Mouse (Mus musculus) NIH3T3 (cell line): ENCODE results near the gene Gpx2.
"Not testable (repeated sequence)": the region's sequence is repeated elsewhere in the genome, so short reads cannot be mapped to it uniquely, and the experiment has no call there.

Source experiments
- DNase-seq: peaks from one replicate; pipeline ENCODE4 v3.0.0-alpha.2; 2012; ENCODE audit warnings: low read depth

Gene Gpx2

GRCm38 (mm10) chr12:76805056-76805811 lies 9.9 kb upstream of the Gpx2 start:
- peak; percentile 22 for DNase-seq

DNA sequence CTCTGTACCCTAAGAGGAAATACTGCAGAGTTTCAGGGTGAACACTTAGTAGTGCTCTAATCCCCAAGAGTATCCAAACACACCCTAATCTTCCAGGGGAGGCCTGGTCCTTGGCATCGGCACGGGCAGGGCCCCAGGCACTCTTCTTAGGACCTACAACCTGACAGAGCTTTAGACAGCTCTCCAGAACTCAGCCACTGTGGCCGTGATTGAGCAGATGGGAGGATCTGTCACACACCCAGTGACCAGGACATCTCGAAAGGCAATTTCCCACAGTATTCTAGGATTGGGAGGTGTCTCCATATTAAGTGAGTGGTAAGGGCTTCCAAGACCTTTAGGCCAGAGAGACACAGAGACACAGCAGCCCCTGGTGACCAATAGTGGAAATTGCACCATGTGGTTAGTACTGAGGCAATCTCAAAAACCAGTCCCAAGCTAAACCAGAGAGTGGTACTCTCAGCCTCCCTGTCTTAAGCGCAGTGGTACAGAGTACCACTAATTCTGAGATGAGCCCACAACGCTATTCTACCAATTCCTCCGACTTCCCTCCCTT lies 8.4 kb upstream of the Gpx2 start:
- peak; percentile 75 for DNase-seq

DNA sequence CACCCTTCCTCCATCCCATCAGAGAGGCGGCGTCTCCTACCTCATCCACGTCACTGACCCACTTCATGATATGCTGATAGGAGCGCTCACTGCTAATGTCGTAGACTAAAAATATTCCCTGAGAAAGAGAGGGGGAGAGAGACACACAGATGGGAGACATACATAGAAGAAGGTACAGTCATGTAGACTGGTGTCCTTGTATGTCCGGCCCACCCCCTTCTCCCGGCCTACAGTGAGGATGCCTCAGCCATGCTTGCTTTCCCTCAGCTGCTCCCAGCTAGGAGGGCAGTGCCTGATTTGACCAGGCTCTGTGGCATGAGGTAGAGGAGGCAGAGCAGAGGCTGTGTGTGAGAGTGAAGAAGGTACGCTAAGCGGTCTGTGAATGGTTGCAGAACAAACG lies 7.7 kb upstream of the Gpx2 start:
- DNase-seq = no peak

GRCm38 (mm10) chr12:76798008-76798720 lies 2.8 kb upstream of the Gpx2 start:
- no peak for DNase-seq

DNA sequence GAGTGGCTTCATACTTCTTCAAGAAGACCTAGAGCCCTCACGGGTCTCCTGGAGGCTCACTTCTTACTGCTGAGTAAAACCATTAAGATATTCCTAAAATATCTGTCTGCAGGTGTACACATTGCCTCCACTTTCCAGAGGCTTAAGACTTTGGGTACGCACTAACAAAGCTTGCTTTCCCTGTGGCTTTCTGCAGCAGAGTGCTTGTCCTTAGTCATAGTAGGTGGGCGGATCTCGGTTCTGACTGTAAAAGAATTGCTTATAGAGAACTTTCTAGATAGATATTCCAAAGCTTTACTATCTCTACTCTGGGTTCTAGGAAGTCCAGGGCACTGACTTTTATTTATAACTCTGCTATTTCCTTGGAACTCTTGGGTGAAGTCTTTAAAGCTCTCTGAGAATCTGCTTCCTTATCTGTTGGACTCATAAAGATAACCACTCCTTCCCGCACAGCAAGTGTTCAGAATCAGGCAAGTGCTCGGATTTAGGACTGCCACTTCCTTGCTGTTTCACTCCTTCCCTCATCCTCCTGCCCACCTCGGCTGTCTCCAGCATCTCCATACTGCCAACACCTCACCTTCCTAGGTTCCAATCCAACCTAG lies 1.7 kb upstream of the Gpx2 start:
- DNase-seq = no peak

GRCm38 (mm10) chr12:76792540-76792939 lies 2.8 kb downstream of the Gpx2 start:
- DNase-seq = not testable (repeated sequence)

- no peak for DNase-seq
These were observed 4.8 kb downstream of the Gpx2 start for GRCm38 (mm10) chr12:76790446-76791084.

DNA sequence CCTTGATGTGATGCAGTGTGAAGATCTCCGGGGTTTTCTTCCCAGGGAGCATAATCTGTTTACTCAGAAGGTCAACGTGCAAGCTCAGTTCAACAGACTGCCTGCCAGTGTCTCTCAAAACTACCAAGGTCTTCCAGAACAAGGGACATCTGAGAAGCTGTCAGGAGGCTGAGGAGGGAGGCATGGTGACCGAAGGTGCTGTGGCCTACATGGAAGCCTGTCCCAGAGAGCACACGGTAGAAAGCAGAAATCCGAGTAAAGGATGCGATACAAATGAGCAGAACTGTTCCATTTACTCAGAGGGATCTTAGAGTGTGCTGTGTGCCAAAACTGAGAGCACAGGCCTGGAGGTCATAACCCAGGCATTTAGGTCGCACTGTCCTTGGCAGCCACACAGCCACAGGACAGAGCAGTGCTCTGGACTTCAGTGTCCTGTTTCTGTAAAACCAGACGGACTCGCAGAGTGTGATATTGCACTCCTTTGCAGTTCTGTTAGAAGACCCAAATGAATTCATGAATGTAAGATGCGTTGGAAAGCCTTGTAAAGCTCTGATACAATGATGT lies 11.2 kb downstream of the Gpx2 start:
- DNase-seq = no peak

DNA sequence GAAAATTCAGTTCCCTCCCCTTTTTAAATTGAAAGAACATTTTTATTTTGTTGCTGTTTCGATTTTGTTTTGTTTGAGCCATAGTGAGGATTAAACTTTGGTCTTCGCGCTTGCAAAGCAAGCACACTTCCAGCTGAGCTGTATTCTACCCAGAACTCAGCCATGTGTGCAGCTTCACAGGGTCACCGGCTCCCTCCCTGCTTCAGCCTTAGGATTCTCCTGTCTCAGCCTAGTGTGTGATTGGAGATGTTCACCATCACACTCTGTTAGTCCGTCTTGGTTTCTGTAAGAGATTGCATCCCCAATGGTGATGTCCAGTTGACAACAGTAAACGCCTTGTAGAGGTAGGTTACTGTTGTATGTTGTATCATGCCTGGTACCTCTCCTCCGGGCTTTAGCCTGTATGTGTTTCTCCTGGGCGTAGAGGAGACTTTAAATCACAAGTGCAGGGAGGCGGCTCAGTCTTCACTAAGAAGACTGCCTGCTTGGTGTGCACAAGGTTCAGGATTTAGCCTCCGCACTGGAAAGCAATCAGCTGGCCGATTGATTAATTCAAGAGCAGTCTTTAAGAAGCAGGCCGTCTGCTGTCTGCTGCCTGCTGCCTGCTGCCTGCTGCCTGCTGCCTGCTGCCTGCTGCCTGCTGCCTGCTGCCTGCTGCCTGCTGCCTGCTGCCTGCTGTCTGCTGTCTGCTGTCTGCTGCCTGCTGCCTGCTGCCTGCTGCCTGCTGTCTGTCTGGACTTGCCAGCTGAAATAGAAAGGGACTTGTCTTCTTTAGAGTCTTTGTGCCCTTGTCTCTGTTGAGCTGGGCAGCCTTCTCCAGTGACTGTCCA lies 14.5 kb downstream of the Gpx2 start:
- DNase-seq = no peak

DNA sequence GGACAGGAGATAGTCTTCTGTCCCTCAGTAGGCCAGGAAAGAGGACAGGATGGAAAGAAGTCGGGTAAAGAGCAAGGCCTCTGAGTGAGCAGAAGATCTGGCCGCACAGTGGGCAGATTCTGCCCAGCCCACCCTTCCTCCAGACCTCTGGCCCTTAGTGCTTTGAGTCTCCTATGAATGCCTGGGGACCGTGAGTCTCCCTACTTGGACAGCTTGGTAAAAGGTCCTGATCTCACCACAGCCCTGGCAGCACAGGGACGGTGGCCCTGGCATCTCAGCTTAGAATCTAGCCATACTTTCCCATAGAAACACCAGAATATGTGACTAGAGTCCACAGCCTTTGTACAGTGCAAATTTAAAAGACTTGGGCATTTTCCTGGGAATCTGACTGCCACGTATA lies 15.4 kb downstream of the Gpx2 start:
- DNase-seq = no peak

DNA sequence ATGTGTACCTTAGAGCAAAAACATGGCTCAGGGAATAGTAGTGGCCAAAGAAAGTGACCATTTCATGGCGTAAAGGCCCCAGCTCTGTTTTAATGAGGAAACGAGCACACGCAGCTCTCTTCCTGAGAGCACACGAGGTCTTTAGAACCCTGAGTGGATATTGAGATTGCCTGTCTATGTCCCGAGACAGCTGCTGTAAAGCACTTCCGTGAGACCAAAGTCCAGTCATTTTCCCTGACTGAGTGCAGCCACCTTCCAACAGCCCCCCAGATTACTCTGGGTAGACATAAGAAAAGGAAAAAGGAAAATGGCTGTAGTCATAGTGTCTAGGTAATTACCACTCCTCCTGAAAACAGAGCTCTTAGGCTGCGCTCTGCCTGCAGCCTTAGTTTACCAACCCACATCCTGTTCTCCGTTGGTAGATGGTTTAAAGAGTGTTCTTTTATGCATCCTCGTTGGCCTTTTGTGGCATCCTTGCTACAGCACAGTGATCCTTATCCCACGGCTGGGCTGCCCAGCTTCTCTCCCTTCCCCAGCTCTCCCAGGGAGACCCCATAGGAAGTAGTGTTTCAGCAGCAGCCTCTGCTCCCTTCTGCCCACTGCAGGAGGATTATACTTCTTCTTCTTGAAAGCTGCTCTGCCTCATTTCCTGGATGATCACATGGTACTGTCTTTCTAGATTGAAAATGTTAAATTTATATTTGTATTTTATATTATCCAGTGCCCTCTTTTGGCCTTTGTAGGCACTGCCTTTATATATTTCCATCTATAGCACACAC lies 16.9 kb downstream of the Gpx2 start:
- DNase-seq = no peak

- no peak for DNase-seq
These were observed 17.5 kb downstream of the Gpx2 start for GRCm38 (mm10) chr12:76777845-76778244.

- DNase-seq = no peak
These were observed 18.5 kb downstream of the Gpx2 start for GRCm38 (mm10) chr12:76776898-76777297.

DNA sequence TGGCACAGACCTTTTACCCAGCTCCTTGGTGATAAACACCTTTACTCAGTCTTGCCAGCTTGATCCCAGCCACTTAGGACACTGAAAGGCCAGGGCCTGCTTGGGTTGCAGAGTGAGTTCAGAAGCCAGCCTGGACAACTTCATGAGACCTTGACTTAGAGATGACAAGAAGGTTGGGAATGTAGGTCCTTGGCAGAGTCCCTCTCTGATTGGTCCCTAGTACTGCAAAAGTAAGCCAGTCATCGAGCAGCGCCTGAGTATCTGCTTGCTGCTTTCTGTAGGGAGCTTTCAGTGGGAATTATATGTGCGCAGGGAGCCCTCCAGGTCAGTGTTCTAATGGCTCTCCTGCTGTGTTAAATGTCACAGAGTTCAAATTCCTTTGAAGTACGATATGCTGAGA lies 20.2 kb downstream of the Gpx2 start:
- no peak for DNase-seq

GRCm38 (mm10) chr12:76774652-76775051 lies 20.7 kb downstream of the Gpx2 start:
- DNase-seq = no peak

GRCm38 (mm10) chr12:76771540-76771939 lies 23.8 kb downstream of the Gpx2 start:
- no peak for DNase-seq

- DNase-seq = no peak
These were observed 24.4 kb downstream of the Gpx2 start for GRCm38 (mm10) chr12:76770841-76771500.

- DNase-seq = peak; percentile 24
These were observed 29.3 kb downstream of the Gpx2 start for GRCm38 (mm10) chr12:76765901-76766630.

GRCm38 (mm10) chr12:76765354-76765851 lies 30.0 kb downstream of the Gpx2 start, which contains the start of the genes Churc1 and Fntb:
Gene Churc1, plus strand, starts transcription at chr12:76765538.
Gene Fntb, plus strand, starts transcription at chr12:76765589.
- peak; percentile 97 for DNase-seq
